In genomic region chr3:145087857-145088598, GRCm38 (mm10) we compare ENCODE assay signal across 31 mouse cellular contexts. TPM values are rescaled to one million over a fixed set of nuclear protein-coding genes. Genes with fewer than 3 reads are reported as not detected.
A peak's percentile ranks its signal among the peaks of the same experiment; 100 is the strongest.
DNase-seq lines count a peak whose midpoint lies in the region; ATAC-seq and TF ChIP-seq lines count a peak whose summit lies in the region.
"Had no signal": no experiment of that assay in that cellular context is flagged by ENCODE, and none has a peak within 500 bp of the region (broad histone marks: within the 10 kb centered on the region; RNA-seq: fewer than 3 reads in every experiment).

No protein-coding gene starts in this region.

- no peaks in the 10 kb centered on the region for H3K4me1 ChIP-seq in lung, embryonic 14.5 days (ENCODE audit: insufficient read depth)
- no peaks in the 10 kb centered on the region for H3K4me1 ChIP-seq in stomach, embryonic 14.5 days (ENCODE audit: control insufficient read depth, insufficient read depth, low read length)
- no peaks in the 10 kb centered on the region for H3K4me1 ChIP-seq in stomach, postnatal 0 days (replicated peaks; ENCODE audit: control insufficient read depth, insufficient read depth)
- H3K4me1 ChIP-seq: embryonic facial prominence, embryonic 10.5 days; embryonic facial prominence, embryonic 13.5 days; forebrain, embryonic 12.5 days; forebrain, embryonic 15.5 days; heart, embryonic 10.5 days; hindbrain, embryonic 12.5 days; hindbrain, embryonic 15.5 days had no signal

- peak; percentile 6 for DNase-seq in lung, embryonic 14.5 days
- no peak for DNase-seq in lung, postnatal 25 days (ENCODE audit: low spot score)
- peak; percentile 31 for DNase-seq in stomach, postnatal 0 days (ENCODE audit: low spot score)
- DNase-seq in urinary bladder, postnatal 10 days (ENCODE audit: low spot score), result no peak
- no peak for DNase-seq in layer of hippocampus, adult 8-10 months (ENCODE audit: low spot score in 2 of 2)
- DNase-seq: adrenal gland, adult 2 months; adrenal gland, postnatal 25 days; cerebellum, adult 11-12 months; cerebellum, adult 8-10 months; cerebellum, postnatal 10 days; cerebellum, postnatal 36 days; embryo, embryonic 11 days; gastrocnemius, postnatal 25 days; heart, adult 2 months had no signal

- no peak overlapping the region for H3K9ac ChIP-seq in lung, embryonic 14.5 days
- no peak overlapping the region for H3K9ac ChIP-seq in stomach, embryonic 14.5 days (replicated peaks; ENCODE audit: low read depth, low read length)
- H3K9ac ChIP-seq in stomach, postnatal 0 days (ENCODE audit: low read length), result no peak overlapping the region
- H3K9ac ChIP-seq: embryonic facial prominence, embryonic 13.5 days; forebrain, embryonic 12.5 days; forebrain, embryonic 15.5 days; hindbrain, embryonic 12.5 days; hindbrain, embryonic 15.5 days had no signal

- H3K36me3 ChIP-seq in lung, embryonic 14.5 days (ENCODE audit: insufficient read depth), result no peaks in the 10 kb centered on the region
- H3K36me3 ChIP-seq in stomach, embryonic 14.5 days (ENCODE audit: control insufficient read depth, insufficient read depth, low read length), result no peaks in the 10 kb centered on the region
- H3K36me3 ChIP-seq in stomach, postnatal 0 days (ENCODE audit: control insufficient read depth, insufficient read depth, low read length), result no peaks in the 10 kb centered on the region
- H3K36me3 ChIP-seq: embryonic facial prominence, embryonic 10.5 days; embryonic facial prominence, embryonic 13.5 days; forebrain, embryonic 12.5 days; forebrain, embryonic 15.5 days; heart, embryonic 10.5 days; hindbrain, embryonic 12.5 days; hindbrain, embryonic 15.5 days had no signal

- no peaks in the 10 kb centered on the region for H3K9me3 ChIP-seq in lung, embryonic 14.5 days (ENCODE audit: low read depth, low read length)
- H3K9me3 ChIP-seq in stomach, embryonic 14.5 days (ENCODE audit: control insufficient read depth, low read depth, low read length), result no peaks in the 10 kb centered on the region
- H3K9me3 ChIP-seq in stomach, postnatal 0 days (ENCODE audit: control insufficient read depth, low read length), result no peaks in the 10 kb centered on the region
- H3K9me3 ChIP-seq: embryonic facial prominence, embryonic 10.5 days; embryonic facial prominence, embryonic 13.5 days; forebrain, embryonic 12.5 days; forebrain, embryonic 15.5 days; heart, embryonic 10.5 days; hindbrain, embryonic 12.5 days; hindbrain, embryonic 15.5 days had no signal

- ATAC-seq in lung, embryonic 14.5 days (ENCODE audit: insufficient read depth), result peak; percentile 44; the same call in 1 of the 2 replicates
- peak; percentile 90 for ATAC-seq in stomach, embryonic 14.5 days (ENCODE audit: insufficient number of reproducible peaks, insufficient read depth, low FRiP score, low read depth)
- peak; percentile 95 for ATAC-seq in stomach, postnatal 0 days (ENCODE audit: low FRiP score, low TSS enrichment)
- ATAC-seq: CD4-positive, CD25-positive, alpha-beta regulatory T cell, adult 4 months; forebrain, embryonic 15.5 days had no signal

- H3K4me2 ChIP-seq in lung, embryonic 14.5 days, result no peak overlapping the region
- H3K4me2 ChIP-seq in stomach, embryonic 14.5 days (replicated peaks; ENCODE audit: low read depth, low read length), result no peak overlapping the region
- no peak overlapping the region for H3K4me2 ChIP-seq in stomach, postnatal 0 days (replicated peaks; ENCODE audit: low read depth)
- H3K4me2 ChIP-seq: embryonic facial prominence, embryonic 13.5 days; forebrain, embryonic 12.5 days; forebrain, embryonic 15.5 days; hindbrain, embryonic 12.5 days; hindbrain, embryonic 15.5 days had no signal

- TF ChIP-seq EP300 in stomach, postnatal 0 days (optimal IDR thresholded peaks at IDR 0.05), result no peak

- no peak overlapping the region for H3K4me3 ChIP-seq in lung, embryonic 14.5 days (ENCODE audit: low read depth, low read length)
- no peak overlapping the region for H3K4me3 ChIP-seq in stomach, embryonic 14.5 days (ENCODE audit: low read depth, low read length)
- H3K4me3 ChIP-seq in stomach, postnatal 0 days (ENCODE audit: low read depth, low read length), result no peak overlapping the region
- H3K4me3 ChIP-seq: embryonic facial prominence, embryonic 10.5 days; embryonic facial prominence, embryonic 13.5 days; erythroblast, embryonic 14.5 days; forebrain, embryonic 12.5 days; forebrain, embryonic 15.5 days; heart, adult 2 months; heart, embryonic 10.5 days; hindbrain, embryonic 12.5 days; hindbrain, embryonic 15.5 days had no signal

- H3K27me3 ChIP-seq in lung, embryonic 14.5 days (ENCODE audit: insufficient read depth, low read length), result no peaks in the 10 kb centered on the region
- H3K27me3 ChIP-seq in stomach, embryonic 14.5 days (ENCODE audit: control insufficient read depth, insufficient read depth, low read length), result no peaks in the 10 kb centered on the region
- H3K27me3 ChIP-seq in stomach, postnatal 0 days (ENCODE audit: control insufficient read depth, insufficient read depth, low read length), result no peaks in the 10 kb centered on the region
- H3K27me3 ChIP-seq: embryonic facial prominence, embryonic 13.5 days; forebrain, embryonic 12.5 days; forebrain, embryonic 15.5 days; hindbrain, embryonic 12.5 days; hindbrain, embryonic 15.5 days had no signal

- WGBS in lung, embryonic 14.5 days, result 31% methylated on average over 8 of the region's 8 CpGs
- 27% methylated on average over 8 of the region's 8 CpGs for WGBS in stomach, embryonic 14.5 days
- 26% methylated on average over 8 of the region's 8 CpGs for WGBS in stomach, postnatal 0 days

- H3K27ac ChIP-seq in lung, embryonic 14.5 days (ENCODE audit: low read depth), result no peak overlapping the region
- peak overlapping the region; percentile 55; the same call in 1 of the 2 replicates for H3K27ac ChIP-seq in stomach, embryonic 14.5 days (ENCODE audit: low read length)
- H3K27ac ChIP-seq in stomach, postnatal 0 days (replicated peaks), result no peak overlapping the region; the same call in 1 of the 2 replicates
- H3K27ac ChIP-seq: embryonic facial prominence, embryonic 10.5 days; embryonic facial prominence, embryonic 13.5 days; forebrain, embryonic 12.5 days; forebrain, embryonic 15.5 days; heart, adult 2 months; heart, embryonic 10.5 days; hindbrain, embryonic 12.5 days; hindbrain, embryonic 15.5 days had no signal

- no peak for TF ChIP-seq CTCF in lung, embryonic 14.5 days (IDR thresholded peaks at IDR 0.05; ENCODE audit: low read depth)
- TF ChIP-seq CTCF in stomach, postnatal 0 days (IDR thresholded peaks at IDR 0.05; ENCODE audit: low read depth), result no peak

RNA-seq across cellular contexts. Expression of gene Clca2, which starts 11.2 kb away (rescaled TPM):
- 0.45 and 0.65 TPM in 2 replicates for polyA plus RNA-seq in lung, embryonic 14.5 days (2014; fragmentation: Nextera tagmentation; extraction: Ambion mirVana)
- 1.2 and 1.4 TPM in 2 replicates for polyA plus RNA-seq in stomach, embryonic 14.5 days (2014; fragmentation: Nextera tagmentation; extraction: Ambion mirVana)
- 2.9 and 3.0 TPM in 2 replicates for polyA plus RNA-seq in stomach, postnatal 0 days (2015; fragmentation: Nextera tagmentation; extraction: Ambion mirVana)
- total RNA-seq in layer of hippocampus, adult 8-10 months (2022), result not detected
- total RNA-seq: adrenal gland, adult 2 months; adrenal gland, postnatal 25 days; hematopoietic stem cell, adult 5-6 weeks; MEL had no signal
- polyA plus RNA-seq: CD4-positive, CD25-positive, alpha-beta regulatory T cell, adult 4 months; cortical plate, adult 2 months; erythroblast, embryonic 14.5 days; hindbrain, embryonic 15.5 days had no signal

RNA-seq across cellular contexts. Expression of gene Odf2l, which starts 30.4 kb away (rescaled TPM):
- polyA plus RNA-seq in lung, embryonic 14.5 days (2014; fragmentation: Nextera tagmentation; extraction: Ambion mirVana), result 16.6 and 17.4 TPM in 2 replicates
- 22.3 and 23.4 TPM in 2 replicates for polyA plus RNA-seq in stomach, embryonic 14.5 days (2014; fragmentation: Nextera tagmentation; extraction: Ambion mirVana)
- 7.1 and 8.8 TPM in 2 replicates for polyA plus RNA-seq in stomach, postnatal 0 days (2015; fragmentation: Nextera tagmentation; extraction: Ambion mirVana)
- 10 to 100 TPM; 17.4 to 28.8 (median 21.7) TPM for total RNA-seq in layer of hippocampus, adult 8-10 months (2022)

RNA-seq across cellular contexts. Expression of gene Clca1, which starts 55.5 kb away (rescaled TPM):
- polyA plus RNA-seq in lung, embryonic 14.5 days (2014; fragmentation: Nextera tagmentation; extraction: Ambion mirVana), result not detected in 2 replicates
- polyA plus RNA-seq in stomach, embryonic 14.5 days (2014; fragmentation: Nextera tagmentation; extraction: Ambion mirVana), result 0.32 and 1.9 TPM in 2 replicates
- 6.8 and 20.2 TPM in 2 replicates for polyA plus RNA-seq in stomach, postnatal 0 days (2015; fragmentation: Nextera tagmentation; extraction: Ambion mirVana)
- not detected for total RNA-seq in layer of hippocampus, adult 8-10 months (2022)
- total RNA-seq: adrenal gland, adult 2 months; adrenal gland, postnatal 25 days; gastrocnemius, adult 8-10 months; gastrocnemius, postnatal 25 days; heart, adult 2 months; heart, postnatal 25 days; hematopoietic stem cell, adult 5-6 weeks; MEL had no signal
- polyA plus RNA-seq: adrenal gland, adult 2 months; C2C12; CD4-positive, CD25-positive, alpha-beta regulatory T cell, adult 4 months; cortical plate, adult 2 months; embryonic facial prominence, embryonic 10.5 days; embryonic facial prominence, embryonic 13.5 days; erythroblast, embryonic 14.5 days; forebrain, embryonic 12.5 days; forebrain, embryonic 15.5 days; heart, postnatal 0 days; hindbrain, embryonic 12.5 days; hindbrain, embryonic 15.5 days had no signal

Comparison
In these comparisons a context has a peak if more than half of its experiments do, and no peak if none do; other contexts are left out.
1. DNase-seq: peak in lung, embryonic 14.5 days (single experiment) and stomach, postnatal 0 days (single experiment); none in lung, postnatal 25 days (single experiment), urinary bladder, postnatal 10 days (single experiment) and layer of hippocampus, adult 8-10 months (0 of 2).
2. ATAC-seq: peak in every context shown above with its lines; median percentile 95 in stomach, postnatal 0 days; 90 in stomach, embryonic 14.5 days; 44 in lung, embryonic 14.5 days.